Mouse (Mus musculus) mesoderm, embryonic 11.5 days (tissue): ENCODE data around the gene Acin1.

Experiments
- DNase-seq: peaks from one replicate; pipeline ENCODE4 v3.0.0-alpha.2; 2012; ENCODE audit warnings: low read depth, low spot score

The Acin1 gene

DNA sequence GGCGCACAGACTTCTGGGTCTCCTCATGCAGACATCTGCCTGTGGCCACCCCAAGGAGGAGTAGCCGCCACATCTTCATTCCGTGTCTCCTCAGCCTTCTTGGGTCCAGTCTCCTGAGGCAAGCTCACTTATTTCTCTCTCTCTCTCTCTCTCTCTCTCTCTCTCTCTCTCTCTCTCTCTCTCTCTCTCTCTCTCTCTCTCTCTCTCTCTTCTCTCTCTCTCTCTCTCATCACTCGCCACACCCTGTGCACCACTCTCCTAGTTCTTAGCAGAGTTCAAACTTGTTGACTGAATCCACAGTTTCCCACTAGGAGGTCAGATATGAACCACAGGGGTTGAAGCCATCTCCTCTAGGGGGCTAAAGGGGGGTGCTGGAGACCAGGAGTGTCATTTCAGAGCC is 12.0 kb upstream of the Acin1 start, which contains the start of gene Gm29776:
Gene Gm29776 (minus strand): TSS at position 101 of the 400 bp plus-strand sequence.
- no peak for DNase-seq

DNA sequence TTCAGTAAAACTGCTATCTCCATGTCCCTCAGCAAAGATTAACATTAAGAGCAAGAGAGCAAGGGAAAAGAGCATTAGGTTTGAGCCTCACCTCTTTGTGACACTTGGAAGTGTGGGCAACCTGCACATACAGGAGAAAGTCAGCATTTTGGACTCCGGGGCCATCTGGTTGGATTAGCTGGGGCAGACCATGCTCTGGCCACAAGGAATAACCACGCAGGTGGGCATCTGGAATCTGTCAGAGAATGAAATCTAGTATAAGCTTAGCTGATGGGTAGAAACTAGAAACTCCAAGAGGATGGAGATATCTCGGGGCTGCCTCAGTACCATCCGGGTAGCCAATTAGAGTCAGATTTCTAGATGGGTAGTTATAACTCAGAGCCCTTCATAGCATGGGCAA is 10.0 kb upstream of the Acin1 start:
- no peak for DNase-seq

GRCm38 (mm10) chr14:54695042-54695441 is 8.3 kb upstream of the Acin1 start:
- DNase-seq, result no peak

GRCm38 (mm10) chr14:54687251-54687650 is 520 bp upstream of the Acin1 start:
- no peak for DNase-seq

GRCm38 (mm10) chr14:54686063-54686521 is 639 bp downstream of the Acin1 start, which contains the start of gene 1700123O20Rik:
TSS of gene 1700123O20Rik (plus strand) at chr14:54686216.
- peak; percentile 94 for DNase-seq

GRCm38 (mm10) chr14:54685471-54685870 is 1.3 kb downstream of the Acin1 start:
- DNase-seq, result no peak

DNA sequence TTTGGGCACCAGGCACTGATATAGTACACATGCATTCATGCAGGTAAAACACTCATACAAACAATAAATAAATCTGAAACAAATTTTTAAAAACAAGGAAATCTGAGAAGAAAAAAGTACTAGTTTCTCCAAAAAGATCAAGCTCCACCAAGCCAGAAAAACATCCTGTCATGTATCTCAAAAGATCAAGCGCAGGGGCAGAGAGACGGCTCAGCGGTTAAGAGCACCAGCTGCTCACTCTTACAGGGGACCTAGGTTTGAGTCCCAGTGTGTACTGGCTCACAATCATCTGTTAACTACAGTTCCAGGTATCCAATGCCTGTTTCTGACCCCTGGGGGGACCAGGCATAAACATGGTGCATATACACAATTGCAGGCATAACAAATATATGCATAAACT is 4.3 kb downstream of the Acin1 start:
- no peak for DNase-seq

DNA sequence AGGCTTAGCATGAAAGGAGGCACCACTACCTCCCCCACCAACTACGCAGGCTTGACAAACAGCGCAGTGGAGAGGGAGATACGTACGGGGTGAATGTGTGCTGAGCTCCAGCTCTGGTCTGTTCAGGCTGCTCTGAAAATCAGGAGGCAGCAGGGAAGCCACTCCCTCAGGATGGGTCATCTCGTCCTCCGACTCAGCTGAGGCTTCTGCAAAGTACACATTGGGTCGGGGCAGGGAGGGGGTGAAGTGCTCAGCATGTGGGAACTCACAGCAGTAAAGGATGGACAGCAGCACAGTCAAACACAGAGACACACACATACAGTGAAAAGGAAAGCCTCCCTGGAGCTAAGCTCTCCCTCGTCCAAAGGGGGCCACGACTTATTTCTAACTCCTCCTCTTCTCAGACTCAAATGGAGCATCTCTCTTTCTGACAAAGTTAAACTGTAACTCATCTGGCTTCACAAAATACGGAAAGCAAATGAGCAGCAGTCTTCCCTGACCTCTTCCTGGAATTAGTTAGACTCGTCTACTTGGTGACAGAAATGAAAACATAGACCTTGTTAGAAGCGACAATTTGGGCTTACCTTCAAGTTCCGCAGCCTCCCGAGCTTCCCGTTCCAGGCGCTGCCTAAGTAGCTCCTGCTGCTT is 8.0 kb downstream of the Acin1 start:
- no peak for DNase-seq

DNA sequence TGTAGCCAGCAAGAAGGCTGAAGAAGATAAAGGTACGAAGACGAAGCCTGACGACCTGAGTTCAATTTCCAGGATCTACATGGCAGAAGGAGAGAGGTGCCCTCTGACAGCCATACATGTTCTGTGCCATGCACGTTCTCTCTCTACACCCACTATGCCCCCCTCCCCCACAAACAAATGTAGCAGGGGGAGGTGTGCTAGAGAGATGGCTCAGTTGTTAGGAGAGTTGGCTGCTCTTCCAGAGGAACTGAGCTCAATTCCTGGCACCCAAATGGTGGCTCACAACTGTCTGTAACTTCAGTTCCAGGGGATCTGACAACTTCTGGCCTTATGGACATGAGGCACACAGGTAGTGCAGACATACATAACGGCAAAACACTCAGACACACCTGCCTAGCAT is 10.4 kb downstream of the Acin1 start:
- DNase-seq, result no peak

DNA sequence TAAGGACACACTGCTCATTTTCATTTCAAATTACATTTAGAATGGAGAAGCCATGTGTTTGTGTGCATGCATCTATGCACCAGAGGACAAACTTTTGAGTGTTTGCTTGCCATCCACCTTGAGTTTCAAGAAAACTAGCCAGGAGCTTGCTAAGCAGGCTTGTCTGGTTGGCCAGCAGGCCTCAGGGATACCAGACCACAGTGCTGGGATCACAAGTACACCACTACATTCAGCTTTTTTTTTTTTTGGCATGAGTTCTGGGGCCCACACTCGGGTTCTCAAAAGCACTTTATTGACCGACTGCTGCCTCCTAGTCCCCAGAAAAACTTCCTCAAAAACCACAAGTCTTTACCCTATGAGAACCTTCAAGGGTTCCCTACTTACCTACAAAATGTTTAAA is 12.4 kb downstream of the Acin1 start:
- no peak for DNase-seq

GRCm38 (mm10) chr14:54669381-54669780 is 17.4 kb downstream of the Acin1 start:
- DNase-seq, result peak; percentile 27

DNA sequence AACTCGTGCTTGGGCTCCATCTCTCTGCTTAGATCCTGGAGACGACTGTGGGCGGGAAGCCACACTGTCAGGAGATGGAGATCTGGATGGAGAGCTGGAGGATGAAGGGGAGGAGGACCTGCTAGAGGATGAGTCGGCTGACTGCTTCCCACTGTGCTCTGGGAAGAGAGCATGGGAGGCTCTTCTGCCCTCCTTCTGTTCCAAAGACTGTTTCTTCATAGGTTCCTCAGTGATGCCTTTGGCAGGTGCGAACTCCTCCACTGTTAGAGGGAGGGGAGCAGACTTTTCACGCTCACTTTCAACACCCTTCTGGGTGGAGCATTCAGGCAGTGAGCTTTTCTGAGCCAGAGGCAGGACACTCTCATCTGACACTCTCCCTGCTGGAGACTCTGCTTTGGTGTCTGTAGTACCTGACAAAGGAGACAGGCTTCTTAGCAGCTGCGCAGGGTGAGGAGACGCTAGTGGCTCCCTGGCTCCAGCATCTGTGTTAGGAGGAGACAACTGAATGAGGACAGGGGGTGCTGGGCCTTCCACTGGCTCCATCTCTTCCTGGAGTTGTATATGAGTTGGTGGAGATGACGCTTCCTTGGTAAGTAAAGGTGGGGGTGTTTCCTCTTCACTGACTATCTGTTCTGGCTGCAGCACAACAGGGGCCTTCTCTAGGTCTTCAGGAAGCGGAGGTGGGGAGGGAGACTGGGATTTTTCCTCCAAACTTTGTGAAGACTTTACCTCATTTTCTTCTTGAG is 22.1 kb downstream of the Acin1 start:
- no peak for DNase-seq

DNA sequence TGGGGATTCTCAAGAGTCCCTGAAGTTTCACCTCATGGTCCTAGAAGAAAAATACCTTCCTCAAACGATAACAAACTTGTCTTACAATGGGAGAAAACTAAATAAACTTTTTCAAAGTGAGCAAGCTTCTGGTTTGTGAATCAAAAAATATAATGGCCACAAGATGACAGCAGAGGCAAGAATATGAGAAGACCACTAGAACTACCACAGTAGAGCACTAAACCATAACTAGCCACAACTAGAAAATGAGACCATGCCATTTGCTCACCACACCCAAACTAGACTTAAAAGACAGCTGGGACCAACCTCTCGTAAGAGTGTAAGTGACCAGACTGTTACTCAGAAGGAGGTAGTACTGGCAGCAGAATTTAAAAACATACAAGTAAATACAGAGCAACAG is 26.7 kb downstream of the Acin1 start:
- peak; percentile 68 for DNase-seq

DNA sequence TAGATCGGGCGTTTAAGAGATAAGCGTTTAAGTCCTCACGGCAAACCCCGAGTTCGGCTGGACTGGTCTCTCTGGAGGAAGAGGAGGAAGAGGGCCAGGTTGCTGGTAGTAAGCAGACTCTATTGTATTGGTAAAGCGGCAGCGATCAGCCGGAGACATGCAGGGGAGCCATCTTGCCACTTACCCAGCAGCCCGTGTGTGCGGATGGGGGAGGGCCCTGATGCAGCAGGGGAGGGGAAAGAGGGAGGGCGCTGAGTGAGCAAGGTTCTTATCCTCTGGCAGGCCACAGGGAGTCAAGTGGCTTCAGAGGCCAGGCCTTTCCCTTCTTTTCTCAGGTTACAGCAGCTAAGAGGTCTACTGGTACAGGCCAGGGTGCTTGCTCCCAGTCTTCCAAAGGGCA is 33.2 kb downstream of the Acin1 start:
- DNase-seq, result peak; percentile 91

- DNase-seq, result no peak
These were observed 33.9 kb downstream of the Acin1 start for GRCm38 (mm10) chr14:54652787-54653186.

GRCm38 (mm10) chr14:54651556-54651955 is 35.2 kb downstream of the Acin1 start:
- no peak for DNase-seq

DNA sequence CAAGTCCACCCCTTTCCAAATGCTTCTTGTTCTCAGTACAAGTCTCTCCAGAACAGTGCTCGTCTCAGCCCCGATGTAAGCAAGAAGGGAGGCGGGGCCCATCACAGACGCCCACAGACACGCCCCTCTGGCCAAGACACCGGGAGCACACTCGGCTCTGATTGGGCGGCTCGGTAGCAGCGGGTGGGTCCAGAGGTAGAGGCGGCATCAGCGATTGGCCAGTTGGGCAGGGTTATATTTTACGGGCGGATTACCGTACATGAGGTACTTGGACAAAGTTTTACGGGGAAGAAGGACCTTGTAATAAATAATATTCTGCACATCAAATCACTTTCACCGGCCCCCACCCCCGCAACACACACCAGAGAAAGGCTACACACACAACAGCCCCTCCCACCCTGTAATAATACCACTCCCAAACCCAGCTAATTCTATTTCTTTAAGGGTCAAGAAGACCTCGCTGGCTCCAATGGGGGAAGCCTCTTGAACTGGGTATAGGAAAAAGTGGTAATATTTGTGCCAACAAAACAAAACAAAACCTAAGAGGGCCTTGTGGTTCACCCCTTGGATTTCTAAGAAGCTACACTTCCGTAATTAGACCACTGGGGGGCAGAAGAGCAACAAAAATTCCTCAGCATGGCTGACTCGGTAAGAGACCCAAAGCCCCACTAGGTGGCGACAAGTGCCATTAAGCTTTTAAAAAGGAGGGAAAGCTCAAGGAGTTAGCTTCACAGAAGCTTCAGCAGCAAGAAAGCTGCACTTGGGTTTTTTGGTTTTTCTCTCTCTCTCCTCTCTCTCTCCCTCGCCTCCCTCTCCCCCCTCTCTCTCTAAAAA is 35.9 kb downstream of the Acin1 start:
- peak; percentile 94 for DNase-seq

GRCm38 (mm10) chr14:54647900-54648299 is 38.8 kb downstream of the Acin1 start:
- no peak for DNase-seq

DNA sequence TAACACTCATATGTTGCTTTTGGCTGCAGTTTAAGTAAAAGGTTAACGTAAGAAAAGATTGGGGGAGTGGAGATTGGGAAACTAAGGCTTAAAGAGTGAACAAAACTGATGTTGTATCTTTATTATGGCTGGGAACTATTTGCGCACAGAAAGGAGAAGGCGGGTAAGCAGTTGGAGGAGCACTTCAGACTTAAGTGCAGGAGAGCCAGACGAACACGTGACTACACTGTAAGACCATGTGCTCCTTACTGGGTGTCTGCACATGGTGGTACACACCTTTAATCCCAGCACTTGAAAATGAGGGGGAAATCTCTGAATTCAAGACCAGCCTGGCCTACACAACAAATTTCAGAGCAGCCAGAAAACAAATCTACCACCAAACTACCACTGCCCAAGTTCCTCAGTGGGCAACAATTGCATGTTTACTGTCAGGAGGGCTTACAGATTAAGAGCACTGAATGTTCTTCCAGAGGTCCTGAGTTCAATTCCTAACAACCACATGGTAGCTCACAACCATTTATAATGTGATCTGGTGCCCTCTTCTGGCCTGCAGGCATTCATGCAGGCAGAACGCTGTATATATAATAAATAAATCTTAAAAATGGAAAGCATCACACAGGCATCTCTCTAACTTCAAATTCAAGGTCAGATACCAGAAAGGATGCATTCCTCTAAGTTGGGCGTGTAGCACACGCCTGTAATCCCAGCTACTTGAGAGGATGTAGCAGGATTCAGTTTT is 39.7 kb downstream of the Acin1 start:
- no peak for DNase-seq

- no peak for DNase-seq
These were observed 40.3 kb downstream of the Acin1 start for GRCm38 (mm10) chr14:54646455-54646854.

- no peak for DNase-seq
These were observed 42.4 kb downstream of the Acin1 start for GRCm38 (mm10) chr14:54644294-54644693.
